Mouse (Mus musculus) NIH3T3 (cell line): ENCODE measurements around the gene Samd10.
A peak's percentile ranks its signal among the peaks of the same experiment; 100 is the strongest.

Experiments
- DNase-seq: peaks from one replicate; pipeline ENCODE4 v3.0.0-alpha.2; 2012; ENCODE audit warnings: low read depth

Gene Samd10

GRCm38 (mm10) chr2:181598454-181599351, at the start of gene Samd10:
TSS of gene Samd10 (minus strand) at chr2:181599212.
- no peak for DNase-seq

GRCm38 (mm10) chr2:181646626-181647472, 47.8 kb upstream of the Samd10 start:
- no peak for DNase-seq

- DNase-seq: no peak
Measured at GRCm38 (mm10) chr2:181645666-181646065, 46.7 kb upstream of the Samd10 start.

GRCm38 (mm10) chr2:181644361-181644760, 45.3 kb upstream of the Samd10 start:
- DNase-seq: peak; percentile 79

- DNase-seq: no peak
Measured at GRCm38 (mm10) chr2:181635865-181636264, 36.9 kb upstream of the Samd10 start.

GRCm38 (mm10) chr2:181632624-181633023, 33.6 kb upstream of the Samd10 start:
- no peak for DNase-seq

GRCm38 (mm10) chr2:181628471-181628870, 29.5 kb upstream of the Samd10 start:
- DNase-seq: no peak

- peak; percentile 50 for DNase-seq
Measured at GRCm38 (mm10) chr2:181623401-181623800, 24.4 kb upstream of the Samd10 start.

- no peak for DNase-seq
Measured at GRCm38 (mm10) chr2:181618761-181619495, 19.9 kb upstream of the Samd10 start.

- DNase-seq: no peak
Measured at GRCm38 (mm10) chr2:181602367-181602766, 3.4 kb upstream of the Samd10 start.

- no peak for DNase-seq
Measured at GRCm38 (mm10) chr2:181601751-181602145, 2.7 kb upstream of the Samd10 start.

GRCm38 (mm10) chr2:181600828-181601750, 2.1 kb upstream of the Samd10 start:
- DNase-seq: peak; percentile 98

GRCm38 (mm10) chr2:181600226-181600758, 1.3 kb upstream of the Samd10 start:
- DNase-seq: no peak

- DNase-seq: peak; percentile 85
Measured at GRCm38 (mm10) chr2:181597378-181598061, 1.5 kb downstream of the Samd10 start.

GRCm38 (mm10) chr2:181596221-181596960, 2.6 kb downstream of the Samd10 start:
- no peak for DNase-seq

GRCm38 (mm10) chr2:181594946-181595696, 3.9 kb downstream of the Samd10 start:
- DNase-seq: peak; percentile 73

- peak; percentile 54 for DNase-seq
Measured at GRCm38 (mm10) chr2:181593937-181594336, 5.1 kb downstream of the Samd10 start.

GRCm38 (mm10) chr2:181593042-181593421, 6.0 kb downstream of the Samd10 start:
- peak; percentile 70 for DNase-seq
